Mouse (Mus musculus) adipose tissue, adult 10 weeks (tissue): ENCODE data around the gene Mto1. TPM values are rescaled to one million over a fixed set of nuclear protein-coding genes. Genes with fewer than 3 reads are reported as not detected.

Experiments used
- polyA plus RNA-seq: library from polyadenylated mRNA; stranded (reverse); fragments of 350-450 nt; fragmentation: Illumina TruSeq; extraction: RNeasy Lipid Tissue Mini Kit (QIAGEN cat#74804); gene quantifications from one replicate; pipeline ENCODE4 v1.2.3, GENCODE M21; 2014; ENCODE audit warnings: low read depth, low replicate concordance

Mto1 gene
- 12.2 TPM for polyA plus RNA-seq

GRCm38 (mm10) chr9:78447973-78448873 lies at the start of gene Mto1, which contains the start of gene Gm17324:
Gene Mto1 (plus strand): TSS chr9:78448208.
Gene Gm17324 (minus strand): TSS chr9:78448786.

DNA sequence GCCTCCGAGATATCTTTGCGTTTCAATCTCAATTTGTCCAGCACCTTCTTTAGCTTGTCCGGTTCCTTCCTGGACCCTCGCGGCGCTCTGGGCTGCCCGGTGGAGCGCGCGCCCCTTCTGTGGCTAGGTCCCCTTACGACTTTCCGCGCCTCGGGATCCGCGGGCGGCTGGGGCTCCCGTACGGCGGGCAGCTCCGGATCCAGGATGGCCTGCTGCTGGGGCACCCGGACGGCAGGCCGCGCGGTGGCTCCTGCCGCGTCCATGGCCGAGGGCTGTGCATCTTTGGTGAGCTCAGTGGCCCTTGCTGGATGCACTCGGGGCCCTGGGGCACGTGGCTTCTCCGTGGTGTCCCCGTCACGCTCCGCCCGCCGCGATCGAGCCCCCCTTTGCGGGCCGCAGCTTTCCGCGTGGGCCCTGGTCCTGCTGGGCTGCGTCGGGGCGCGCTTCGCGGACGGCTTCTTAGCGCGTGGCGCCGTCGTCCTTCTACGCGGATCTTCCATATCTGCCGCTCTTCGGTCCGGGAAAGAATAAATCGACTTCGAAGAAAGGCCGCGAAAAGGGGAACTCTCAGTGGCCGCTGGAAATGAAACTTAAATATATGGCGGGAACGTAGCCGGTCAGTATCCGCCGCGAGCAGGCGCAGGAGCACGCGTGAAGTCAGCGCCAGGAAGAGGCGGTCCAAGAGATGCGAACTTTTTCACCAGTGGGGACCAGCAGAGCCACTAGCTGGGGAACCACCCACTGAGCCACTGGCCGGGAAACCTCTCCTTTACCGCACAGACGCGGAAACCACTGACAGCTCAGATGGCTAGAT lies 5.2 kb upstream of the Mto1 start, which contains the start of gene Cgas:
Gene Cgas (minus strand): TSS at position 659 of the 814 bp plus-strand sequence.

GRCm38 (mm10) chr9:78488890-78489420 lies 40.9 kb downstream of the Mto1 start, which contains the start of gene Eef1a1:
Gene Eef1a1 (minus strand): TSS chr9:78489151.

Other genes with a start within 250 kb of the Mto1 start
- not detected for gene Gsta1, start 217.6 kb upstream of the Mto1 start, polyA plus RNA-seq
- gene Gm3776, start 191.1 kb upstream of the Mto1 start, polyA plus RNA-seq, result not detected
- not detected for gene Gm10639, start 158.3 kb upstream of the Mto1 start, polyA plus RNA-seq
- gene Omt2a, start 133.4 kb upstream of the Mto1 start, polyA plus RNA-seq, result not detected
- not detected for gene Omt2b, start 120.6 kb upstream of the Mto1 start, polyA plus RNA-seq
- gene Gsta2, start 92.4 kb upstream of the Mto1 start, polyA plus RNA-seq, result 1.9 TPM
- not detected for gene Dppa5a, start 80.0 kb upstream of the Mto1 start, polyA plus RNA-seq
- gene Ooep, start 69.5 kb upstream of the Mto1 start, polyA plus RNA-seq, result not detected
- 0.26 TPM for gene Ddx43, start 52.4 kb upstream of the Mto1 start, polyA plus RNA-seq
- gene Cgas, start 5.0 kb upstream of the Mto1 start, polyA plus RNA-seq, result 0.97 TPM
- 0.36 TPM for gene Gm17324, start 578 bp downstream of the Mto1 start, polyA plus RNA-seq
- 8,136 TPM for gene Eef1a1, start 40.9 kb downstream of the Mto1 start, polyA plus RNA-seq
- gene Slc17a5, start 139.8 kb downstream of the Mto1 start, polyA plus RNA-seq, result 30.5 TPM
- 3.4 TPM for gene Cd109, start 167.3 kb downstream of the Mto1 start, polyA plus RNA-seq